Mouse (Mus musculus): Measurements from ENCODE around the gene Olfr1132. TPM values are rescaled to one million over a fixed set of nuclear protein-coding genes. Genes with fewer than 3 reads are reported as not detected.

Olfr1132 gene
- not detected in 2 replicates for polyA plus RNA-seq (2012; rRNA removed)

GRCm38 (mm10) chr2:87637435-87637834 lies at the start of gene Olfr1132:
Gene Olfr1132 (minus strand): TSS chr2:87637535.

GRCm38 (mm10) chr2:87673564-87673963 lies 36.2 kb upstream of the Olfr1132 start, which contains the start of gene Olfr1135:
Gene Olfr1135 (minus strand): TSS chr2:87673664.

DNA sequence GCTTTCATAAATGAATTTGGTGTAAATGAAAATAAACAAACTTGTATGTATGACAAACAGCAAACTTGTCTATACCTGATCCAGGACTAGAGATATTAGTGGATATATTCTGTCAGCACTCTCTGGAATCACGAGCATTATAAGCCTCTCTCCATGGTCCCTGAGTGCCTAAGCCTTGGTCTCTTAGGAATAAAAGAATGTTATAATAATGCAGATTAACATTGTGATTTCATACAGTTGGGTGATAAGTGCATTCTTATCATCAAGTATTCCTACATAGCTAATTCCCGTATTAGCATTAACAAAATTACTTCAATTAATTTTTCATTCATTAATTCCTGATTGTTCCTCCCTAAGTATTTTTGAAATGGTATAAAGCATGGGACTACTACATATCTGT lies 21.0 kb upstream of the Olfr1132 start, which contains the start of gene Olfr1134:
Gene Olfr1134, minus strand, starts transcription at position 101 of the 400 bp plus-strand sequence.

DNA sequence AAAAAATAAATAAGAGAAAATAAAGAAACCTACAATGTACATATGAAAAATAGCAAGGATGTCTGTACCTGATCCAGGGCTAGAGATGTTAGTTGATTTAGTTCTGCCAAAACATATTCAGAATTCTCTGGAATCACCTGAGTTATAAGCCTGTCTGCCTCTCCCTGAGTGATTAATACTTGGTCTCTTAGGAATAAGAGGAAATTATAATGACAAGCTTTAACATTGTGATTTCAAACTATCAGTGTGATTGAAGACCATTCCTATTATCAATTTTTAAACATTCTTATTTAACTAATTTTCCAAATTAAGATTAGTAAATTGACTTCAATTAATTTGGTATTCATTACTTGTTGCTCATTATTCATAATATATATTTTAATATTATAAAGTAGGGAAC lies 9.9 kb upstream of the Olfr1132 start, which contains the start of gene Olfr1133:
Gene Olfr1133, minus strand, starts transcription at position 101 of the 400 bp plus-strand sequence.

GRCm38 (mm10) chr2:87626804-87627203 lies 10.5 kb downstream of the Olfr1132 start, which contains the start of gene Olfr1131:
Gene Olfr1131 (plus strand): TSS chr2:87627104.

DNA sequence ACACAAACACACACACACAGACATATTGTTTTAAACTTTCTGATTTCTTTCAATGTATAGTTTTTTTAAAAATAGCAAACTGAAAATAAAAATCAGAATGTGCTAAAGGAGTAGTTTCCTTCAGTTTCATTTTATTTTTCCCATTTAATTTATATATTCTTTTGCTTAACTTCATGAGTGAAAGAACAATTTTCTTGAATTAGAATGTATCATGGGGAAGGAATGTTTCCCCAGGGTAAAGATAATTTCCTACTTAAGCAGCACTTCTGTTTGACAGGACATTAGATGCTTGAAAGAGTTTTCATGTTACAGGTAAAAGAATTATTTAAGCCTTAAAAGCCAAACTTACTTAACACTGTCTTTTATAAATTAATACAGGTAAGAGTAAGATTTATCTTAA lies 31.4 kb downstream of the Olfr1132 start, which contains the start of gene Olfr1130:
Gene Olfr1130, plus strand, starts transcription at position 301 of the 400 bp plus-strand sequence.

Other genes with a start within 250 kb of the Olfr1132 start
- not detected in 2 replicates for gene Olfr1123, start 220.9 kb downstream of the Olfr1132 start, polyA plus RNA-seq (2012; rRNA removed)
- gene Olfr1124, start 207.3 kb downstream of the Olfr1132 start, polyA plus RNA-seq (2012; rRNA removed) = not detected in 2 replicates
- gene Olfr1126, start 183.6 kb downstream of the Olfr1132 start, polyA plus RNA-seq (2012; rRNA removed) = not detected in 2 replicates
- not detected in 2 replicates for gene Pramel7, start 140.4 kb downstream of the Olfr1132 start, polyA plus RNA-seq (2012; rRNA removed)
- not detected in 2 replicates for gene Pramel6, start 131.0 kb downstream of the Olfr1132 start, polyA plus RNA-seq (2012; rRNA removed)
- not detected in 2 replicates for gene Olfr153, start 105.7 kb downstream of the Olfr1132 start, polyA plus RNA-seq (2012; rRNA removed)
- not detected in 2 replicates for gene Olfr1128, start 92.0 kb downstream of the Olfr1132 start, polyA plus RNA-seq (2012; rRNA removed)
- gene Olfr1129, start 63.6 kb downstream of the Olfr1132 start, polyA plus RNA-seq (2012; rRNA removed) = not detected in 2 replicates
- not detected in 2 replicates for gene Olfr1130, start 31.3 kb downstream of the Olfr1132 start, polyA plus RNA-seq (2012; rRNA removed)
- not detected in 2 replicates for gene Olfr1131, start 10.4 kb downstream of the Olfr1132 start, polyA plus RNA-seq (2012; rRNA removed)
- not detected in 2 replicates for gene Olfr1133, start 9.8 kb upstream of the Olfr1132 start, polyA plus RNA-seq (2012; rRNA removed)
- gene Olfr1134, start 20.9 kb upstream of the Olfr1132 start, polyA plus RNA-seq (2012; rRNA removed) = not detected in 2 replicates
- not detected in 2 replicates for gene Olfr1135, start 36.1 kb upstream of the Olfr1132 start, polyA plus RNA-seq (2012; rRNA removed)
- not detected in 2 replicates for gene Olfr1136, start 56.4 kb upstream of the Olfr1132 start, polyA plus RNA-seq (2012; rRNA removed)
- not detected in 2 replicates for gene Olfr1137, start 75.6 kb upstream of the Olfr1132 start, polyA plus RNA-seq (2012; rRNA removed)
- gene Olfr1138, start 102.4 kb upstream of the Olfr1132 start, polyA plus RNA-seq (2012; rRNA removed) = not detected in 2 replicates
- gene Olfr1140, start 106.2 kb upstream of the Olfr1132 start, polyA plus RNA-seq (2012; rRNA removed) = not detected in 2 replicates
- not detected in 2 replicates for gene Olfr1141, start 116.5 kb upstream of the Olfr1132 start, polyA plus RNA-seq (2012; rRNA removed)
- gene Olfr152, start 141.9 kb upstream of the Olfr1132 start, polyA plus RNA-seq (2012; rRNA removed) = not detected in 2 replicates
- not detected in 2 replicates for gene Olfr1143, start 163.1 kb upstream of the Olfr1132 start, polyA plus RNA-seq (2012; rRNA removed)
- gene Olfr1145, start 172.3 kb upstream of the Olfr1132 start, polyA plus RNA-seq (2012; rRNA removed) = not detected in 2 replicates
- gene Olfr1148, start 193.0 kb upstream of the Olfr1132 start, polyA plus RNA-seq (2012; rRNA removed) = not detected in 2 replicates
- gene Olfr1150-ps1, start 206.5 kb upstream of the Olfr1132 start, polyA plus RNA-seq (2012; rRNA removed) = not detected in 2 replicates
- gene Olfr1151, start 218.3 kb upstream of the Olfr1132 start, polyA plus RNA-seq (2012; rRNA removed) = not detected in 2 replicates
- 0.01 TPM in 2 replicates for gene Olfr1152, start 229.0 kb upstream of the Olfr1132 start, polyA plus RNA-seq (2012; rRNA removed)

Measured in central nervous system, embryonic 14 days (tissue).